Mouse (Mus musculus) T-helper 17 cell (primary cell): ENCODE data around the gene Pi4k2a.
"Not testable (repeated sequence)": the region's sequence is repeated elsewhere in the genome, so short reads cannot be mapped to it uniquely, and the experiment has no call there.

Source experiments
- in situ Hi-C, 2 experiments: fragments of 300-600 bp; cut with MboI, MseI; formaldehyde crosslinking; loops; 1 replicate in 1 of 2; 2 replicates in 1 of 2; pipeline ENCODE4 v1.15.1; 2025; ENCODE audit warnings: high pct_unique_total_duplicates in 2 of 2

Gene Pi4k2a

DNA sequence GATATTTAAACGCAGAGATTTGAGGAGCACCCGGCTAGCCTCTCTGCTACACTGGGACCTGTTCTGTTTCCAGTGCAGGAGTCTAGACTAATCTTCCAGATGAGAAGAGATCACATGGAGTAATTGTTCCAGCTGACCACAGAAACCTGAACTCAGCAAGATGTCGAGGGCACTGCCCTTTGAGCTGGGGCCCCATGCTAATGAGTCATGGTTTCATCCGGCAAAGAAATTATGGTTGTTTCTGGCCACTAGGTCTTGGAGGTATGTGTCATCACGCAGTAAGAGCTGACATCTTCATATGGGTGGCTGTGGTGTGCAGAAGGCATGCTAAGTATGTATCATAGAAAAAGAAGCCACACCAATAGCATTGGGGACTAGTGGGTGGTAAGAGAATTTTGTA lies 10.3 kb upstream of the Pi4k2a start:
- in situ Hi-C loops = loop anchor here in 1 of 2 experiments (10.0 kb wide), 1 partner anchor 475 kb away; no protein-coding TSS in a partner anchor

DNA sequence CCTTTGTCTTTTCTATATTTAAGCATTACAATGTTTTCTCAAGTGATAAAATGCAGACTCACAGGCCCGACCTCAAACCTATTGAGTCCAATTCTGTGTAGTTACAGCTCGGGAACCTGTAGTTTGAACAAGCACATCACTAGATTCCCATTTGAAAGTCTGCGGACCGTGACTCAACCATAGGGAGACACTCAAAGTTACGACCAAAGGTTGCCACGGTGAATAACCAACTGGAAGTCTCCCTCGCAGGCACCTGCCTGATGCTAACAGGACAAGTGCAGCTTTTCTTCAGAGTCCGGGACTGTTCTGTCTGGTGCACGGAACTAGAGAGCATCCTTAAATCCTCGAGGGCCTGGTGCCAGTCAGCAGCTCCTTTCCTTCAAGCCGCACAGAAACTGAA lies 9.8 kb upstream of the Pi4k2a start:
- in situ Hi-C loops = no loop called here

DNA sequence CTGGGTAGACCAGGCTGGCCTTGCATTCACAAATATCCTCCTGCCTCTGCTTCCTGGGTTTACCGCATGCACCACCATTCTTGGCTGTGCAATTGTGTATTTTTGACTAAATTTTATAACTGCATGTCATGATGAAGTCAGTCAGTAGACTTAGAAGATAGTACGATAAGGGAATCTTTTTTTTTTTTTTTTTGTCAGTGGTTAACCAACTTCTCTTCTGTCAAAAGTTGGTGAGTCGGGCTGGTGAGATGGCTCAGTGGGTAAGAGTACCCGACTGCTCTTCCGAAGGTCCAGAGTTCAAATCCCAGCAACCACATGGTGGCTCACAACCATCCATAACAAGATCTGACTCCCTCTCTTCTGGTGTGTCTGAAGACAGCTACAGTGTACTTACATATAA lies 8.7 kb upstream of the Pi4k2a start:
- in situ Hi-C loops = not testable (repeated sequence)

DNA sequence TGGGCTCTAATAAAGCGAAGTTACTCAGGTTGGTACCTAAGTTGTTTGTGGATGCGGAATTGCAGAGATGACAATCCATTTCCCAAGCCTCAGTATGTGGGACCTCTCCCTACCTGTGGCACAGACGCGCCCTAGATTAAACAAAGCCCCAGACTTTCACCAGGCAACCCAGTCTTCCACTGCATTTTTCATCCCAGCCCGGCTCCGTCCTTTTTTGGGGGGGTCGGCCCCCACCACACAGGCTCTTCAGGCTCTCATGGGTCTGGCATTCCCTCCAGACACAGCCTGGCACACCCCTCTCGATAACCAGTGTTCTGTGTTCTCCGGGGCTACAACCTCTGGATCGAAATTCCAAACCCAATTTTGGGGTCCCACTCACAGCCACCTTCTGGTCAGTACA lies 4.6 kb upstream of the Pi4k2a start:
- in situ Hi-C loops = no loop called here

DNA sequence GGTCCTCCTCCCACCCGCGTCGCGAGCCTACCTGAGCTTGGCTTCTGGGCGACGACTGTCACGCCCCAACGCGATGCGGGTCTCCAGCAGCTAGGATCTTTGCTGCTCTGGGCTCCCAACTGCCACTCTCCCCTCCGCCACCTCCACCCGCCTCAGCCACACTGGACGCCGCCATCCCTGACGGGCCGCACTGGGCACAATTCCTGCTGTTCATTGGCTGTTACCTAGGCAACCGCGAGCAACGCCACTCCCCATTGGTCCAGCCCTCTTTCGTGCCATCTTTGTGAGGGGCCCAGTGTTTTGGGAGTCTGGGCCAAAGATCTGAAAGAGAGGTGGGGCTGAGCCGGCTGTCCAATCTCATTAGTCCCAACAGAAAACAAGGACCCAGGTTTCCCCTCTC lies 4.1 kb upstream of the Pi4k2a start, which contains the start of gene Morn4:
Gene Morn4, minus strand, starts transcription at position 192 of the 400 bp plus-strand sequence.
- in situ Hi-C loops = no loop called here

DNA sequence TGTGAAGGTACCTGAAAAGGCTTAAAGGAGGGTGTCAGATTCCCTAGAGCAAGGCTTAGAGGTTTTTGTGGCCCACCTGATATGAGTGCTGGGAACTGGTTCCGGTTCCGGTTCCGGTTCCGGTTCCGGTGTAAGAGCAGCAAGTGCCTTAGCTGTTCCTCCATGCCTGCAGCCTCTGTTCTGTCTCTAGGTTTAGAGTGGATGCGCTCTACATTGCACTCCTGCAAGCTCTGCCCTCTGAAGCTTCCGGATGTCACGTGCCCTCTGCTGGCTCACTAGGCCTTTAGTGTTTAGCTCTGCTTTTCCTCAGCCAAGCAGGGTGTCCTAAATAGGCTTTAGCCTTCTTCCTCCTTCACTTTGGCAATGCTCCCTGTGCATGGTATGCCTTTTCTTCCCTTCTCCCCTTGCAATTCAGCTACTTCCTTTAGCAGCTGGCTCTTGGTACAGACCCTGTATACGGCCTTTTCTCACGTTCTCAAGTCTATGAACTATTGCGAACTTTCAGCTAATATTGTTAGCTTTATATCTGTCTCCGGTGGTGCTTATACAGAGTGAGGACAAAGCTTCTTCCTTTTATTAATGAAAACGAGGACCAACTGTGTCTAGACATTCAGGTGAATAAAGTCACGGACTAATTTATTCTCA lies 1.0 kb upstream of the Pi4k2a start:
- in situ Hi-C loops = no loop called here

DNA sequence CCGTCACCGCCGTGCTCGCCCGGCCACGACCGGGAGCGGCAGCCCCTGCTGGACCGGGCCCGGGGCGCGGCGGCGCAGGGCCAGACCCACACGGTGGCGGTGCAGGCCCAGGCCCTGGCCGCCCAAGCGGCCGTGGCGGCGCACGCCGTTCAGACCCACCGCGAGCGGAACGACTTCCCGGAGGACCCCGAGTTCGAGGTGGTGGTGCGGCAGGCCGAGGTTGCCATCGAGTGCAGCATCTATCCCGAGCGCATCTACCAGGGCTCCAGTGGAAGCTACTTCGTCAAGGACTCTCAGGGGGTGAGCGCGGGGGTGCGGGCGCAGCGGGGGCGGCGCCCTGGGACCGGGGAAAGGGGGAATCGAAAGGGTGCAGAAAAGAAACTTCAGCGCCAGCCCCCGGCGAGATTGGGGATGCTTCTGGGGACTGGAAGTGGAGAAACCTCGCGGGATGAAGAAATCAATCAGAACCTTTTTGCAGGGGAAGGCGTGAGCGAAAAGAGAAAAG lies 419 bp downstream of the Pi4k2a start:
- in situ Hi-C loops = loop anchor here in 1 of 2 experiments (10.0 kb wide), 1 partner anchor 74 kb away; the partner anchor contains the start of gene Zfyve27

DNA sequence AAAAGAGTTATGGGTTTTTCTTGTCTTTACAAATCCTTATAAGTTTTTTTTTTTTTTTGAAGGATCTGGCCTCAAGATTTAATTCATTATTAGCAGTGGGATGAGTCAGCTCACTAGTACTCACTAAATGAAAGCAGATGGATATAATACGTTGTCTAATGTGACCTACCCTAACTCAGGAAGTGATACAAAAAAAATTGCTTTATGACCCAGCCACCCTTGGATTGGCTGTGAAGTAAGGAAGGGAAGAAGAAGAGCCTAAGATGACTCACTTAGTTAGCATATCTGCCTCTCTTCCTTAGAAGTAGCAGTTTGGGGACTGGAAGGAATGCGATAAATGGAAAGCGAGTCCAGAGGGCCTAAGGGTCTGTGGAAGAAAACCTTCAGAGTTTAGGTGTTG lies 9.1 kb downstream of the Pi4k2a start:
- in situ Hi-C loops = loop anchor here in 1 of 2 experiments (10.0 kb wide), 1 partner anchor 65 kb away; the partner anchor contains the start of gene Zfyve27

DNA sequence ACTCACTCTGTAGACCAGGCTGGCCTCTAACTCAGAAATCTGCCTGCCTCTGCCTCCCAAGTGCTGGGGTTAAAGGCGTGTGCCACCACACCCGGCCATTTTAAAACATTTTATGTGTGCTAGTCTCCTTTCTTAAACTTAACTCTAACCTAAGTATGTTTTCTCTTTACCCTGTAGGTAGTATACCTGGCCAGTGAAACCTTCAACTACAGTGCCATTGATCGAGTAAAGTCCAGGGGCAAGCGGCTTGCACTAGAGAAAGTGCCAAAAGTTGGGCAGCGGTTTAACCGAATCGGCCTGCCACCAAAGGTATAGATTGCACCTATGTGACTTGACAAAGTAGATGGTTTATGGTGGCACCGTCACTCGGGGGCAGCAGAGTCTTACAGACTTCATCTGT lies 14.4 kb downstream of the Pi4k2a start:
- in situ Hi-C loops = loop anchor here in 1 of 2 experiments (5.0 kb wide), 1 partner anchor 43 kb away; the partner anchor contains the start of gene Marveld1

DNA sequence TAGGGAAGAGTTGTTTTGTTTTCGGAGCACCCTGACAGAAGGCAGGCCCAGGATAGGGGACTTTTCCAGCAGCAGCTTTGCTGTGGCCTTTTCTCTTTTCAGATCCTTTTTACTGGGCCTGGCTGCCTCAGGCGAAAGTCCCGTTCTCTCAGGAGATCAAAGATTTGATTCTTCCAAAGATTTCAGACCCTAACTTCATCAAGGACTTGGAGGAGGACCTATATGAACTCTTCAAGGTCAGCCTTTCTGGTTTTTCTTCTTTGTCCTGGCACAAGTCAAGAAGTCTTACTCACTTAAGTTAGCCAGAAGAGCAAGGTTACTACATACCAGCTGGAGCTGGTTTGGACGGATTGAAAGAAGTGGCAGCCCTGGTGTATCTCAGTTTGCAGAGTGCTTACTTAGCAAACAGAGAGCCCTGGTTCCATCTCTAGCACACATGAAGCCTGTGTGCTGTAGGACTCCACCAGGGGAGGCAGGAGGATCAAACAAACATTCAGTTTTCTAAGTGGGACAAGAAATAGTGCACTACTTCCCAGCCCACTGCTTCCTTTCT lies 25.6 kb downstream of the Pi4k2a start:
- in situ Hi-C loops = no loop called here

DNA sequence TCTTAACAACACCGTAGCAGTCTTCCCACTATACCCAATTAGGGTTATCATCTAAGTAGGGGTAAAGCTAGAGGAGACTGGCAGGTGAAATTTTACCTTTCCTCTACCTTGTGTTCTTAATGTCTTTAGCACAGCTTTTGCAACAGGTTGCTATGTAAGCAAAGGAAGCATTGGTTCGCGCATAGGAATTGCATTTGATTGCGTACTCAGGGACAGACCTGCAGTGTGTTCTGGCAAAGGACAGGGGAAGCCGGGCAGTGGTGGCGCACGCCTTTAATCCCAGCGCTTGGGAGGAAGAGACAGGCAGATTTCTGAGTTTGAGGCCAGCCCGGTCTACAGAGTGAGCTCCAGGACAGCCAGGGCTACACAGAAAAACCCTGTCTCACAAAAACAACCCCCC lies 27.9 kb downstream of the Pi4k2a start:
- in situ Hi-C loops = no loop called here

DNA sequence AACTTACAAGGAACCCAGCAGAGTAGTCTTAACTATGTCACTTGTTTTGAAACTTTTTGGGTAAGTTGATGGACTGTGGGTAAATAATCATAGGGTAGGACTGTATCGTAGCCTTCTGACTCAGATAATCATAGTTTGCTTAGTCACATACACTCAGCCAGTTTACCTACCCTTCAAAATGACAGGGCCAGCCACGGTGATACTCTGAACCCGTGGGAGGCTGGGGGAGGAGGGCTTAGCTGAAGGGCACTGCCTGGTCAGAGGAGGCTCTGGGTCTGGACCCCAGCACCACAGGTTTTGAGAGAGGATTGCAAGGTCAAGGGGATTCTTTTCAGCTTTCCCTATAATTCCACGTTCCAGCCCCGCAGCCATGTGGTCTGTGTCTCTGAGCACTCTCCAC lies 28.3 kb downstream of the Pi4k2a start:
- in situ Hi-C loops = no loop called here

DNA sequence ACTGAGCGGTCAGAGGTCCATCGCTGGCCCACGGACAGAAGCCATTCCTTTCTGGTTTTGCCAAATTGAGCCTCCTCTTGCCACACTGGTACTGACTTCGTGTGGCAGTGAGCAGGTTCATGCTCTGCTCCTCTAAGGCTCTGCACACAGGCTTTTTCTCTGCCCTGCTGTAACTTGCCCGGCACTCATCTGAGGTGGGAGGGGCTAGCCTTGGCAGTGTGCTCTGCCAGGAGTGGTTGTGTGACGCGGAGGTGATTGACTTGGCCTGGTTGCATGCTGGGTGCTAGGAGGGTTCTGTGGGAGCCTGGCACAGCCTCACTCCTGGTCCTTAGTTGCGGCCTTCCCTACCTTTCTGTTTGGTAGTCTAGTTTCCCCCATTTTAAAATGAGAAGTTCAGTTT lies 30.2 kb downstream of the Pi4k2a start:
- in situ Hi-C loops = no loop called here

DNA sequence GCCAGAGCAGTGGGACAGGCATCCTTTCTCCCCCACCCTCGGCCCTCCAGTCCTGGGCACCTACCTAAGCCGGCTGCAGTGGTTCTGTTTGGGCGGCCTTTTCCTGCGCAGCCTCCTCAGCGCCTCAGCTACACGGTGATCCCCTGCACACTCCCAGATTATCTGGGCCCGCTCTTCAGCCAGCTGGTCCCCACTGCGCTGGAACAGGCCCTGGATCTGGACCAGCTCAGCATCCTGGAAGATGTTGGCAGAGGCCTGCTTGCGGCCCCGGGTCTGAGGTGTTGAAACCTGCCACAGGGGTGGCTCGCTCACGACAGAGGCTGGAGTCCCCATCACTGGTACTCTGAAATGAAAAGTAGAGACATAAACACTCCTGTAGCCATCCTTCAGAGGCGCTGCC lies 34.4 kb downstream of the Pi4k2a start:
- in situ Hi-C loops = no loop called here

DNA sequence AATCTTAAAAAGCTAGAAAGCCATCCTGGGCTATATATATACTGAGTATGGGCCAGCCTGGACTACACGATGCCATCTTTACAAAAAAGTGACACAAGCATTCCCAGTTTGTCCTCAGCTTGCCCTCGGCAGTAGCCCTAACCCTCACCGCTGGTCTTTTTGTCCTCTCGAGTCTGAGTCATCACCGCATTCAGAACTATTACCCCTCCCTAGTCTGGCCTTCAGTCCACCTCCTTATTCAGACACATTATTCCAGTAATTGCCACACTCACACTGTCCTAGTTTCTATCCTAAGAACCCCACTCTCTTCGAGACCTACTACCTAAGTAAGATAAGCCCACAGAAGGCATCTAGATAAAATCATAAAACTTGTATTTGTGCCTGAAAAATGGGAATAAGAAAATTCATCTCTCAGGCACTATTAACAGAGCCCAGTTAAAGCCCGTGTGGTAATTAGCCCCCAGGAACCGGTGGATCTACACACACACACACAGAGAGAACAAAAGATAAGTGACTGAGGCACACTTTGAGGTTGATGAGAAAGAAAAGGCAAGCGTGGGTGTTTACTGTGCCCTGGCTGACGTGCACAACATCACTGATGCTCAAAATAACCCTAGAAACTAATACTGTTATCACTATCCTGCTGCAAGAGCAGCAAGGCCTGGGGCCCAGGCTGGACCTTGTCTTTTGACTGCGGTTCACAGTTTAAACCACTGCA lies 35.4 kb downstream of the Pi4k2a start:
- in situ Hi-C loops = no loop called here

DNA sequence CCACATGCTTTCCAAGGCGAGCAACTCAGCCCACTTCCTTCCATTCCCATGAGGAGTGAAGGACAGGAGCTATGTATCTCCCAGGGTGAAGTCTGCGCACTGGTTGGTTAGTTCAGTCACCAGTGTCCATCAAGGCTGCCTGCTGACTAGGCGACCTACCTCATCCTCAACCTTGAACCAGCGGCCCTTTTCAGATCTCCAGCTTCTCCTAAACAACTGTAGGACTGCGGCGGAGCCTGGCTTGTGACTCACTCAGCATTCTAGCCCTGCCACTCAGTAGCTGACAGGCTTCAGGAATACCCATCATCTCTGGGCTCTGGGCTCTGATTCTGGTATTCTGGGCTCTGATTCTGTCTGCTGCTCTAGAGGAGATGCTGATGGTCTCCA lies 35.9 kb downstream of the Pi4k2a start:
- in situ Hi-C loops = no loop called here

DNA sequence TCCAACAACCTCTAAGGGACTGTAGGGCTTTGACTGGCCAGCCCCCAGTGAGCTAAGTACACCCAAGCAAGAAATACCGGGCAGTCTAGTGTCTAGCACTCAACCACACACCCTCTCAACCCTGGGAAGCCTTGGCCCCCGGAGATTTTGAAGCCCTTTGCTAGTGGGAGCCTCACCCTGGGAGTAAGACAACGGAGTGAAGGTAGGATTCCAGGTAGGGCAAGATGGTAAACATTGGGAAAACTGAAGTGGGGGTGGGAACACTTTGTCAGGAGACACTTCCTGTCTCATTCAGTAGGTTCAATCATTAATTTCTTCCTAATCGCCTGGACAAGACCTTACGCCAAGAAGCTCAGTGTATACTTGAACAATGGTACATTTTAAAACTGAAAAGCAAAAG lies 36.8 kb downstream of the Pi4k2a start:
- in situ Hi-C loops = no loop called here

DNA sequence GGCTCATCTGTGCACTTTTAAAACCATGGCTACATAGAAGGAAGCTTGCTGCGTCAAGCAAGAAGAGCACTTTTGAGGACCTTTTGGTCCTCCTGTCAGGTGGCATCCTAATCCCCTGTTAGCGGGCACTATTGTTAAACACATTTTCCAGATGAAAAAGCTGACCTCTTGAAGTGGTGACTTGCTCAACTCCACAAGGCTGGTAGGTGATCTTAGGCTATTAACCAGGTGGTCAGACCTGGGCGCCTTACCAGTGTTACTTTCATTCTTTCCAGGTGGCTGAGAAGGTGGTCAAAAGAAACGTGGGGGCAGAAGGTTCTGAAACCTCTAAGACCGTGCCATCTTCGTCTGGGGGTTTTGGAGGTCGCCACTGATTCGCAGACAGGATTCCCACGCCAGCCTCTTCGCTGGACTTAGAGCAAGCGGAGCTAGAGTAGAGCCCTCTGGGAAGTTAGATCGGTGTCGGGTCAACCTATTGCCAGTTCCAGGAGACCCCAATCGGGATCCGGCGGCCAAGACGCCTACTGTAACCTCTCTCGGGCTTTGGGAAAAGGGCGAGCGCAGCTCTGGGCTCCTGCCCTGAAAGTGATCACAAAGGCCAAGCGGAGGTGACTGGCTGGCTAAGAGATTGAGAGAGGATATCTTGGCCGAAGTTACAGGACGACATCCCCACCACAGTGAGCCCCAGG lies 37.9 kb downstream of the Pi4k2a start:
- in situ Hi-C loops = no loop called here

DNA sequence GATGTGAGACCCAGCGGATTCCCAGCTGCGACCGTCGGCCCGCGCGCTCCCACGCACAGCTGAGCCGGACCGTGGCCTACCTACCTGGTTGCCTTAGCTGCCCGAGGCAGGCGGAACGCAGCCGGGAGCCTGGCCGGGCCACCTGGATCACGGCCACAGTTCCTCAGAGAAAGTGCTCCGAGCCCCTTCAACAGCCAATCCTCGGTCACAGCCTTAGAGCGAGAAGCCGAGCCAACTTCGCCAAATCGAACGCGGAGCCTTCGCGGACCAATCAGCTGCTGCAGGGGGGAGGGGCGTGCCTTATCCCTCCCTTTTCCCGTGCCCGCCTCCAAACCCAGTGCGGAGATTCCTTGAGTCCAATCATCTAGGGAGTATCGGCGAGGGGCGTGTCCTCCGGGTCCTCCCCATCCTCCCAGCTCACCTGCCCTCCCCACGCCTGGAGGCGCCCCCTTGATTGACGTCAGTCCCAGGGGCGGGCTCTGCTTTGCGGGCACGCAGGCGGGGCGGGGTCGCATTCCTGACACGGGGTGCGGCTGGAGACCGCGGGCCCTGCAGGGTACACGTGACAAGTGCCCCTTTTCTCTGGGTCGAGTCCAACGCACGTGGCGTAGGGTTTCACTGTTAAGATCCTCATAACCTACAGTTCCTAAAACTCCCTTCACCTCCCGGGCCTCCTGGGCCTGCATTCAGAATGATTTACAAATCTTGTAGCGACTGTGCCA lies 38.7 kb downstream of the Pi4k2a start, which contains the start of gene Avpi1:
Gene Avpi1, minus strand, starts transcription at position 273 of the 722 bp plus-strand sequence.
- in situ Hi-C loops = no loop called here

DNA sequence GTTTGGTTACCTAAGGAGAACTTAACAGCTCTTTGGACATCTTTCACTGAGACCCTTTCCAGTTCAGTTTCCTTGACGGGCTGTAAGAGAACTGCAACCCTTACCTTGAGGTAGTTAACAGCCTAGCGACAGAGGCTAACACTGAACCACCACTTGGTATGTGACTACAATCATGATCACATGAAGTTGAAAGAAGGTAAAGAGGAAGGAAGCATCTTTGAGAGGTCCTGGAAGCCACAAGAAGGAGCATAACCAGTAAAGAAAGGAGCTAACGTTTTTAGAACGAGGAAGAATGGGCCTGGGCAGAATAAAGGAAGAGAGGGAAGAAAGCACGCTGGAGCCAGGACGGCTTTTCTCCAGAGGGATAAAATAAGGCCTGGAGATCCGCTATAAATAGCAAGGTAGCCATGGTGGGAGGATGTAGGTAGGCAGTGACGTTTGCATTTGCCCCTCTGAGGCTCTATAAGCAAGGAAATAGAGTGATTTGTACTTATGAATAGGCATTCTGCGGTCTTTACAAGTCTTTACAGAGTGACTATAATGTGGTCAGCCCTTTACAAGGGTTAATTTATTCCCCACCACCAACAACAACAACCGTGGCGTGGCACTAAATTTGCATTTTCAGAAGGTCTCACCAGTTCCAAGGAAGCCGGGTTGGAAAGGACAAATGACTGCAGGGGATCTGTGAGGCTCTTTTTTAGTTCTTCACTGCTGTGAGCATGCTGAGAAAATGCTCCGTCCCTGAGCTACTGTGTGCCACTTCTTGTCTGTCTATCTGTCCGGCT lies 39.4 kb downstream of the Pi4k2a start:
- in situ Hi-C loops = no loop called here

DNA sequence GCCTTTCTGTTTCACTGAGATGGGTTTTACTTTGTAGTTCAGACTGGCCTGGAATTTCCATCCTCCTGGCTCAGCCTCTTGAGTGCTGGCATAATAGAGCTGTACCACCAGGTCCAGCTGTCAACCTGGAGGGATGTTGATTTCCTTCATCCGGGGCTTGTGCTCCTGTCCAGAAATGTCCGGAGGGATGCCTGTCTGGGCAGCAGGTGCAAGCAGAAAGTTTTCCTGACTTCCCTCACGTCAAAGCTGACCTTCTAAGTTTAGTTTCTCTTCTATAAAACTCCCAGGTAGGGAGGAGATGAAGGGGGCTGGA lies 40.0 kb downstream of the Pi4k2a start:
- in situ Hi-C loops = no loop called here
